Mouse (Mus musculus) retina, embryonic 14.5 days (tissue): ENCODE data around the gene Slc6a19.
A peak's percentile ranks its signal among the peaks of the same experiment; 100 is the strongest.
"Not testable (repeated sequence)": the region's sequence is repeated elsewhere in the genome, so short reads cannot be mapped to it uniquely, and the experiment has no call there.

Experiments
- DNase-seq: peaks from one replicate; pipeline ENCODE4 v3.0.0-alpha.2; 2015; ENCODE audit warnings: low spot score

The Slc6a19 gene

GRCm38 (mm10) chr13:73704694-73705325 is at the start of gene Slc6a19:
TSS of gene Slc6a19 (minus strand) at chr13:73704865.
- no peak for DNase-seq

DNA sequence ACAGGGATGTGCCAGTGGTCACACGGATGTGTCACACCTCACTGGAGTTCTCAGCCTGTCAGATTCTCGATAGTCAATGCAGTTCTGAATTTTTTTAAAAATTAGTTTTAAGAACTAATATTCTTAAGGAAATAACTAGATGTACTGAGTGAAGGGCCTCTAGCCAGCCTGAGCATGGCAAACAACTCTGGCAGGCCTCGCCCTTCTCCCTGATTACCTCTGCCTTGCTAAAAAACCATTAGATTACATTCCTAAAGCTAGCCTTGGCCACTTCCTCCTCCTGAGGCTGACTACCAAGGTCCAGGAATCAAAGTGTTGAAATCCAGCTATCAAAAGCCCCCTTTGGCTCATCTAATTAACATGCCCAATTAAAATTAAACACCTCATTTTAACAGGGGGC is 46.6 kb upstream of the Slc6a19 start:
- DNase-seq = no peak

- no peak for DNase-seq
Observed at GRCm38 (mm10) chr13:73750435-73750834, 45.8 kb upstream of the Slc6a19 start.

- peak; percentile 32 for DNase-seq
Observed at GRCm38 (mm10) chr13:73748663-73749440, 44.2 kb upstream of the Slc6a19 start.

GRCm38 (mm10) chr13:73743662-73744061 is 39.0 kb upstream of the Slc6a19 start:
- no peak for DNase-seq

- peak; percentile 22 for DNase-seq
Observed at GRCm38 (mm10) chr13:73742944-73743343, 38.3 kb upstream of the Slc6a19 start.

- not testable (repeated sequence) for DNase-seq
Observed at GRCm38 (mm10) chr13:73740399-73740944, 35.8 kb upstream of the Slc6a19 start.

DNA sequence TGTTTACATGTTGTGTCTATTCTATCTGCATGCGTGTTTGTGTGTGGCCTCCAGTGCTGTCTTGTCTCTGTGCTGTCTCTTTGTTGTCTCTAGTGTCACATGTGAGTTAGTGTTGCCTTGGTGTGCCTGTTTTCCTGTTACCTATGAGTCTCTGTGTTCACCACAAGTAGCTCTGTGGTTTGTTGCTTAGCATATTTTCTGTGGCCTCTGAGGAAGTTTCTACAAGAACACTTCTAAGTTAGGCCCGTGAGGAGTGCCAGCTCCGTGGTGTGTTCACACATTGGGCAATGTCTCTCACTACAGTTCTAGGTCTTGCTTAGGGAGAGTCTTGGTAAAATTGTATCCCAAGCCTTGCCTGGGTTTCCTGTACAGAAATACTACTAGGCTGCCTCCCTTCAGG is 32.3 kb upstream of the Slc6a19 start:
- no peak for DNase-seq

DNA sequence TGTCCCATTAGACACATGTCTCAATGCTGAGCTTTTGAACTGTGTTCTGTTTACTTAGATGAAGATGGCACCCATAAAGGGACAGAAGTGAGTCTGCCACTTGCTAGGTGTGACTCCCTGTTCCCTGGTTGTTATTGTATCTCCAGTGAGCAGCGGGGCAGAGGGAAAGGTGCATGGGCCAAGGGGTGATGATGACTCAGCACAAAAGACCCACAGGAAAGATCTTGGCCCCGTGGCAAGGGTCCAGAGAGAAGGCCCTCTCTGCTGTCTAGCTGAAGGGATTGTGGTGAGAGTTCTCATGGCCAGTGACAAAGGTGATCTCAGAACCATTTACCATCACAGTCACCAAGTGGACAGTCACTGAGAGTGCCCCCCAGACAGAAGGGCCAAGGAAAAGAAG is 31.3 kb upstream of the Slc6a19 start:
- DNase-seq = no peak

DNA sequence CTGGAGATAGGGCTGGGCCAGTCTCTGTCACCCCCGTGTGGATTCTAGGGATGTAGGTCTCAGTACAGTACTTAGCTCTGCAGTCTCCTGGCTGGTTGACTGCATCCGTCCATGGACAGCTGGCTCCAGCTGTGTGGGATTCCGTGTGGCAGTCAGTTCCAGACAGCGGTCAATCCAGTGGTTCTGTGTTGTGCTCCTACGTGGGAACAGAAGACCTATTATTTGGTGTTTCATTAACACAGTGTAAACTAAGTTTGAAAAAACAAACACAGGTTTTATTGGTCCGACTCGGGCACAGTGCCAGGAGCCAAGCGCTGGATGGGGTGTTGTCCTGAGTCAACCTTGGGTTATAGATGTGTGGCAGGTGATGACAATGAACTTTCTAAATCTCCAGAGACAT is 30.6 kb upstream of the Slc6a19 start:
- DNase-seq = no peak

- DNase-seq = no peak
Observed at GRCm38 (mm10) chr13:73734379-73734778, 29.7 kb upstream of the Slc6a19 start.

GRCm38 (mm10) chr13:73732742-73733700 is 28.4 kb upstream of the Slc6a19 start, which contains the start of gene Slc12a7:
TSS of gene Slc12a7 (plus strand) at chr13:73733094.
- peak; percentile 51 for DNase-seq

GRCm38 (mm10) chr13:73732235-73732634 is 27.6 kb upstream of the Slc6a19 start:
- no peak for DNase-seq

DNA sequence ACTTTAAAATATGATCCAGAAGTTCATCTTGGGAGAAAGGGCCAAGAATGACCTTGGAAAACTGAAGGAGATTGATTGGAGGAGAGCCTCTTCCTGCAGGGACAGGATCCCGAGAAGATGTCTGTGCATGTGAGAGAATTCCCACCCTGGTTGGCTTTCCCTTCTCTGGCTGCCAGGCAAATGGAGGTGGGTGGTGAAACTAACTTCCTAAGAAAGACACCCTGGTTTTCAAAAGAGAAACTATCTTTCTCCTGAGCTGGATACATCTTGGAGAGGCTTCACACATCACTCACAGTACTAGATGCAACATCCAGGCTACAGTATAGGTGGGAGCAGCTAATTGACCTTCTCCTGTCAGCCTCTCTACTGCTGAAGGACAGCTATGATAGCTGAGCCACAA is 26.2 kb upstream of the Slc6a19 start:
- DNase-seq = no peak

GRCm38 (mm10) chr13:73728633-73729032 is 24.0 kb upstream of the Slc6a19 start:
- DNase-seq = no peak

- no peak for DNase-seq
Observed at GRCm38 (mm10) chr13:73727621-73728025, 23.0 kb upstream of the Slc6a19 start.

- DNase-seq = no peak
Observed at GRCm38 (mm10) chr13:73725315-73725714, 20.6 kb upstream of the Slc6a19 start.

- peak; percentile 68 for DNase-seq
Observed at GRCm38 (mm10) chr13:73723081-73723668, 18.5 kb upstream of the Slc6a19 start.

- DNase-seq = no peak
Observed at GRCm38 (mm10) chr13:73720241-73720640, 15.6 kb upstream of the Slc6a19 start.

DNA sequence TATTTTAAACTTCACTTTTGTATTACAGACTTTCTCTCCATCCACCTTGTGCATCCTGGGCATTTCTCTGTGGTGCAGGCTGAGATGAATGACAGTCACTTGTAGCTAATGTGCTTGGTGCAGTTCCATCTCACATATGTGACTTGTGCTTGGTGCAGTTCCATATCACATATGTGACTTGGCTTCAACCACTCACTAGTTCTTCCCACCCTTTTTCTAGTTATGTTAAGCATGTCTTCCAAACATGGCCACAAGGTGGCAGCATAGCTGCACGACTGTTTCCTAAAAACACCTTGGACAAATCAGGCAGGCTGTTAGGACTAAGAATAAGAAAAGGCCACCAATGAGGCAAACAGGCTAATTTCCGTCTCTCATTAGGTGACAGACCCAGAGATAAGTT is 13.6 kb upstream of the Slc6a19 start:
- peak; percentile 95 for DNase-seq

DNA sequence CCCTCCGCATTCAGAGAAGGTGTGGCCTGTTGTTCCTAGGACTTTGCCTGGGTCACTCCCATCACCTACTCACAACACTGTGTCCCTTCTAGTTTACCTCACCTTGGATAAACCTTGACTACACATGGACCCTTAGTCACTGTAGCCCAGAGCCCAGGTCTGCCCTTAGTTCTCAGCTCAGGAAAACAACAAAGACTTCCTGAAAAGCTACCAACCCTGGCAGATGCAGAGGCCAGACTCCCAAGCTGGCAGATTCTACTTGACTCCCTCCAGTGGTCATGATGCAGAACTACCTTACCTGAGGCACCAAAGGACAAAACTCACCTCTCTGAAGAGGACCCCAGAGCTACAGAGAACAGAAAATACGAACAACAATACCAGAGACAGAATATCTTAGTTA is 9.4 kb upstream of the Slc6a19 start:
- DNase-seq = peak; percentile 23

DNA sequence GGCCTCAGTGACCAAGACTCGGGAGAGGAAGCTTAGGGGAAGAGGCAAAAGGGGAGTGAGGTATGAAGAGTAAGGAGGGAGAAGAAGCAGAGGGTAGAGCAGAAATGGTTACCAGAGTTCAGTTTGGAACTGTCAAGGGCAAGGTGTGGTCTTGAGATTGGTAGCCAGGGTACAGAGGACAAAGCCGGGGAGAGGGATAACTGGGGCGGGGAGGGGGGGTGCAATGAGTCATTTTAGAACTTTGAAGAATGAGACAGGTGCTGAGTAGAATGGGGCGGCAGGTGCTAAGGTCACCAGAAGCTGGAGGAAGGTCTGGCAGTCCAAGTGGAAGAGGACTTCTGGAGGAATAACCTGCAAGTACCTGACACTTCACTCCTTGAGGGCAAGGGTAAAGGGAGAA is 8.5 kb upstream of the Slc6a19 start:
- no peak for DNase-seq
